Mouse (Mus musculus): ENCODE measurements around the gene Galnt7.
A peak's percentile ranks its signal among the peaks of the same experiment; 100 is the strongest.

Galnt7 gene

GRCm38 (mm10) chr8:57584416-57585127 lies 68.3 kb downstream of the Galnt7 start:
- DNase-seq: no peak

- DNase-seq: peak; percentile 43 to 45
Observed at GRCm38 (mm10) chr8:57579845-57580244, 73.0 kb downstream of the Galnt7 start.

GRCm38 (mm10) chr8:57577301-57577700 lies 75.5 kb downstream of the Galnt7 start:
- DNase-seq: peak; percentile 12 to 21

- peak; percentile 68 to 76 for DNase-seq
Observed at GRCm38 (mm10) chr8:57576238-57576637, 76.6 kb downstream of the Galnt7 start.

- DNase-seq: no peak
Observed at GRCm38 (mm10) chr8:57575336-57575735, 77.5 kb downstream of the Galnt7 start.

GRCm38 (mm10) chr8:57574398-57574797 lies 78.4 kb downstream of the Galnt7 start:
- peak; percentile 82 to 85 for DNase-seq

GRCm38 (mm10) chr8:57573844-57574243 lies 79.0 kb downstream of the Galnt7 start:
- no peak for DNase-seq

GRCm38 (mm10) chr8:57569886-57570285 lies 82.9 kb downstream of the Galnt7 start:
- DNase-seq: no peak

- no peak for DNase-seq
Observed at GRCm38 (mm10) chr8:57569400-57569795, 83.4 kb downstream of the Galnt7 start.

- DNase-seq: no peak
Observed at GRCm38 (mm10) chr8:57568633-57569399, 84.0 kb downstream of the Galnt7 start.

GRCm38 (mm10) chr8:57567998-57568397 lies 84.8 kb downstream of the Galnt7 start:
- DNase-seq: no peak

GRCm38 (mm10) chr8:57565039-57565438 lies 87.8 kb downstream of the Galnt7 start:
- no peak for DNase-seq

GRCm38 (mm10) chr8:57563726-57564125 lies 89.1 kb downstream of the Galnt7 start:
- no peak for DNase-seq

GRCm38 (mm10) chr8:57562741-57563140 lies 90.1 kb downstream of the Galnt7 start:
- DNase-seq: no peak

GRCm38 (mm10) chr8:57560926-57561325 lies 91.9 kb downstream of the Galnt7 start:
- no peak for DNase-seq

- no peak for DNase-seq
Observed at GRCm38 (mm10) chr8:57552102-57553032, 100.5 kb downstream of the Galnt7 start.

GRCm38 (mm10) chr8:57547581-57547980 lies 105.3 kb downstream of the Galnt7 start:
- no peak for DNase-seq

- no peak for DNase-seq
Observed at GRCm38 (mm10) chr8:57546834-57547233, 106.0 kb downstream of the Galnt7 start.

GRCm38 (mm10) chr8:57546401-57546800 lies 106.4 kb downstream of the Galnt7 start:
- DNase-seq: no peak

- DNase-seq: no peak
Observed at GRCm38 (mm10) chr8:57541405-57541804, 111.4 kb downstream of the Galnt7 start.

GRCm38 (mm10) chr8:57540951-57541350 lies 111.9 kb downstream of the Galnt7 start:
- DNase-seq: no peak

- peak; percentile 69 to 70 for DNase-seq
Observed at GRCm38 (mm10) chr8:57540110-57540838, 112.6 kb downstream of the Galnt7 start.

All from B cell, adult 2 months (primary cell).